In genomic region chr15:99473801-99474575, GRCm38 (mm10) we compare ENCODE assay signal across 7 mouse cellular contexts. TPM values are rescaled to one million over a fixed set of nuclear protein-coding genes. Genes with fewer than 3 reads are reported as not detected.
DNase-seq lines count a peak whose midpoint lies in the region; TF ChIP-seq lines count a peak whose summit lies in the region.

No protein-coding gene starts in this region.

- no peaks in the 10 kb centered on the region for H3K9me3 ChIP-seq in ES-E14 (ENCODE audit: control insufficient read depth, insufficient read depth, low read depth, low read length)
- H3K9me3 ChIP-seq in forebrain, embryonic 10.5 days = peaks cover 5% of the 10 kb centered on the region; the same call in 1 of the 2 replicates

- intact Hi-C loops in heart, postnatal 14 days (cut with DNase I) = loop anchor here (2.0 kb wide), 1 partner anchor 145 kb away; no protein-coding TSS in a partner anchor

- no peak for DNase-seq in ES-E14 (ENCODE audit: low read depth, low spot score)
- DNase-seq in adrenal gland, postnatal 36 days = peak; percentile 76 to 81
- DNase-seq in forebrain, embryonic 10.5 days (ENCODE audit: extremely low spot score, low spot score) = peak; percentile 72
- DNase-seq in heart, postnatal 14 days = peak; percentile 63 to 73
- DNase-seq in kidney, postnatal 4 days = peak; percentile 80 to 87
- peak; percentile 69 for DNase-seq in lung, postnatal 25 days (ENCODE audit: low spot score)
- DNase-seq in ovary, postnatal 36 days (ENCODE audit: low spot score) = peak; percentile 69

- peak overlapping the region; percentile 91 to 95 for H3K4me3 ChIP-seq in ES-E14 (ENCODE audit: insufficient read depth in 1 of 2, low read depth in 1 of 2, low read length in 2 of 2, poor library complexity in 1 of 2, severe bottlenecking in 1 of 2)
- H3K4me3 ChIP-seq in forebrain, embryonic 10.5 days = peak overlapping the region; percentile 76

- peaks cover 3 to 8% of the 10 kb centered on the region in 2 experiments for H3K4me1 ChIP-seq in ES-E14 (ENCODE audit: control insufficient read depth in 2 of 2, insufficient read depth in 2 of 2, low read length in 2 of 2, poor library complexity in 1 of 2)
- H3K4me1 ChIP-seq in forebrain, embryonic 10.5 days = peaks cover 20% of the 10 kb centered on the region

- H3K36me3 ChIP-seq in ES-E14 (ENCODE audit: control insufficient read depth, insufficient read depth, low read length, poor library complexity, severe bottlenecking) = no peaks in the 10 kb centered on the region
- H3K36me3 ChIP-seq in forebrain, embryonic 10.5 days (replicated peaks) = peaks cover 30% of the 10 kb centered on the region

- in situ Hi-C loops in ES-E14 (cut with MboI; ENCODE audit: low sequenced_read_pairs in 2 of 2, unreplicated experiment in 2 of 2) = no loop called here

- H3K27me3 ChIP-seq in forebrain, embryonic 10.5 days (ENCODE audit: poor library complexity, severe bottlenecking) = peaks cover 7% of the 10 kb centered on the region; the same call in 1 of the 2 replicates

- WGBS in forebrain, embryonic 10.5 days = 9% methylated on average over 38 of the region's 38 CpGs

- peak overlapping the region; percentile 92 for H3K27ac ChIP-seq in ES-E14 (ENCODE audit: insufficient read depth, low read depth, low read length, poor library complexity, severe bottlenecking)
- peak overlapping the region; percentile 94 for H3K27ac ChIP-seq in forebrain, embryonic 10.5 days

- peak overlapping the region; percentile 95 for H3K9ac ChIP-seq in ES-E14 (ENCODE audit: insufficient read depth, low read depth, low read length, poor library complexity, severe bottlenecking)

TF ChIP-seq in ES-E14, 5 proteins besides CTCF, POLR2A, EP300 and RAD21:
- TF ChIP-seq MAFK (IDR thresholded peaks at IDR 0.05; ENCODE audit: insufficient read depth, low read depth, low read length) (no peak), ZNF384 (IDR thresholded peaks at IDR 0.05; ENCODE audit: low read depth, low read length) (no peak), CHD2 (IDR thresholded peaks at IDR 0.05; ENCODE audit: low read depth, low read length) (no peak), ZC3H11A (IDR thresholded peaks at IDR 0.05; ENCODE audit: borderline replicate concordance, low read depth, low read length) (no peak), HCFC1 (IDR thresholded peaks at IDR 0.05; ENCODE audit: borderline replicate concordance, insufficient read depth, low read length) (no peak)

RNA-seq across cellular contexts. Expression of gene Bcdin3d, which starts 0.5 kb away (rescaled TPM):
- 36.1 and 47.5 TPM in 2 replicates for total RNA-seq in ES-E14 (2012; rRNA removed)
- 1 to 10 TPM; 5.3 to 6.6 TPM for total RNA-seq in adrenal gland, postnatal 36 days (2021)
- 19.6 and 20.5 TPM in 2 replicates for polyA plus RNA-seq in forebrain, embryonic 10.5 days (2016; fragmentation: Nextera tagmentation; extraction: Ambion mirVana)
- 1 to 10 TPM; 3.9 to 4.9 TPM for total RNA-seq in heart, postnatal 14 days (2021)

RNA-seq across cellular contexts. Expression of gene Nckap5l, which starts 16.4 kb away (rescaled TPM):
- 5.9 and 6.3 TPM in 2 replicates for total RNA-seq in ES-E14 (2012; rRNA removed)
- 10 to 100 TPM; 30.4 to 36.0 TPM for total RNA-seq in adrenal gland, postnatal 36 days (2021)
- 10.9 and 13.7 TPM in 2 replicates for polyA plus RNA-seq in forebrain, embryonic 10.5 days (2016; fragmentation: Nextera tagmentation; extraction: Ambion mirVana)
- total RNA-seq in heart, postnatal 14 days (2021) = 10 to 100 TPM; 11.2 to 13.6 TPM

RNA-seq across cellular contexts. Expression of gene Faim2, which starts 54.0 kb away (rescaled TPM):
- 0.69 and 0.89 TPM in 2 replicates for total RNA-seq in ES-E14 (2012; rRNA removed)
- 10 to 100 TPM; 17.8 to 23.5 TPM for total RNA-seq in adrenal gland, postnatal 36 days (2021)
- 0.32 and 0.44 TPM in 2 replicates for polyA plus RNA-seq in forebrain, embryonic 10.5 days (2016; fragmentation: Nextera tagmentation; extraction: Ambion mirVana)
- under 1 TPM; 0.12 to 0.74 TPM for total RNA-seq in heart, postnatal 14 days (2021)
